Mouse (Mus musculus) spleen, adult 2 months (tissue): ENCODE results near the gene Zc3h13.

Source experiments
- CTCF ChIP-seq: fragments of 200-500 bp; IDR thresholded peaks from 2 replicates; pipeline ENCODE4 v1.5.1; 2011; ENCODE audit warnings: mild to moderate bottlenecking, inconsistent platforms; ENCODE audit not compliant: insufficient read depth, insufficient read length, insufficient replicate concordance; ENCODE audit errors: extremely low read depth
- POLR2A ChIP-seq: fragments of 200-500 bp; IDR thresholded peaks from 2 replicates; pipeline ENCODE4 v1.6.1; 2011; ENCODE audit warnings: low read depth, low read length, inconsistent platforms

DNA sequence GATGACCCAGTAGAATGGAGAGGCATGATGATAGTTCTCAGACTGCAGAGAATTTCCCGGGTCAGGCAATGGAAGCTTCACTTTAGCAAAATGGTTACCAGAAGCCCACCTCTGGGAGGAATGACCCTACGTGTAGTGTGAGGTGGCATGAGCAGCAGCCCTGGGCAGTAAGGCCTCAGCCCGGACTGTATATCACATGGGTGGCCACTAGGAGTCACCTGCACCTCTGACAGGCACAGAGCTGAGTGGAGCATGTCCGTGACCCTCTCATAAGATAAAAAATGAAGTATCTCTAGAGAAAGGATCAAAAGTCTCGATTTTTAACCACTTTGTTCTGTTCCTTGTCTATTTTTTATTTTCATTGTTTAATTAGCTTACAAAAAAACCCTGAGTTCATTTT is 27.7 kb upstream of the Zc3h13 start:
- TF ChIP-seq CTCF (peak; percentile 4; the same call in 1 of the 2 replicates), POLR2A (no peak)
